Mouse (Mus musculus) spleen, postnatal 4 days (tissue): Measurements from ENCODE around the gene Irf2.

Source experiments
- DNase-seq, 2 experiments: peaks; one replicate each; pipeline ENCODE4 v3.0.0; 2022; ENCODE audit warnings: low spot score in 2 of 2

Gene Irf2

DNA sequence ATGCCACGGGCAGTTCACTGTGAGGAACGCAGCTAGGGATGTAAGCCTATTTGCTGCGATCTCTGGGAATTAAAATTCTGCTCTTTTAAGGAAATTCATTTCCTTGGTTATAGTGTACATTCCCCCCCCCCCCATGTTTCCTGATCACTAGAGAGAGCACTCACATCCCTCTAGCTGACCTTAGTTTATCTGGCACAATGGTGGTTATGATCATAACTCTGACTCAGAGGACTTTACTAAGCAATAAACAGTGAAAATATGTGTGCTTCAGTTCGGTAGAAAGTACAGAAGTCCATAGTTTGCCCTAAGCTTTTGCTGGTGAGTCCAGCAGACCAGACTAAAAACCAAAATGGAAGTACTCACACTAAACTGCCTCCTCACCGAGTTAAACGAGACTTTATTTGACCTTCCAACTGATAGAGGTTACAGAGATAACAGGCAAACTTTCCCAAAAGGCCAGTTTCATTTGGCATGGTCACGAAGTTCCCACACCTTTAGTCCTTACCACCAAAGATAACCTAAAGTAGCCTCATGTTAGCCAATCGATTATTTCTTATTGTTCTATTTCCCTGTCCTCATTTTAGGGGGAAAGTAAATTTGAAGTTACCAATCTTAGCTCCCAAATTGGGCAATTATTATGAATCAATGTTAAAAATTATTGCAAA is 142.4 kb downstream of the Irf2 start:
- no peak for DNase-seq

DNA sequence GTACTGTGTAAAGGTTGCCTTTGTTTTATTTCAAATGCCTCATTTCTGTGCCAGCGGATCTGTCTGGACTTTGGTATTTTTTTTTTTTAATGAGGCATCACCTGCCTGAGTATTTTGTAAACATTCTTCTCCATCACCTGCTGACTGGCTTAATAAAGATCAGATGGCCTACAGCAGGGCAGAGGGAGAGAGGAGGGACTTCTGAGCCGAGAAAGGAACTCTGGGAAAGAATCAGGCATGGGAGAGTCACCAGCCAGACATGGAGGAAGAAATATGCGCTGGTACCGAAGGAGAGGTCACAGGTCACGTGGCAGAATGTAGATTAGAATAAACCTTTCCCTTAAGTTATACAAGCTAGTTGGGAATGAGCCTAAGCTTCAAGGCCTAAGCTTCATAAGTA is 143.2 kb downstream of the Irf2 start:
- no peak for DNase-seq

DNA sequence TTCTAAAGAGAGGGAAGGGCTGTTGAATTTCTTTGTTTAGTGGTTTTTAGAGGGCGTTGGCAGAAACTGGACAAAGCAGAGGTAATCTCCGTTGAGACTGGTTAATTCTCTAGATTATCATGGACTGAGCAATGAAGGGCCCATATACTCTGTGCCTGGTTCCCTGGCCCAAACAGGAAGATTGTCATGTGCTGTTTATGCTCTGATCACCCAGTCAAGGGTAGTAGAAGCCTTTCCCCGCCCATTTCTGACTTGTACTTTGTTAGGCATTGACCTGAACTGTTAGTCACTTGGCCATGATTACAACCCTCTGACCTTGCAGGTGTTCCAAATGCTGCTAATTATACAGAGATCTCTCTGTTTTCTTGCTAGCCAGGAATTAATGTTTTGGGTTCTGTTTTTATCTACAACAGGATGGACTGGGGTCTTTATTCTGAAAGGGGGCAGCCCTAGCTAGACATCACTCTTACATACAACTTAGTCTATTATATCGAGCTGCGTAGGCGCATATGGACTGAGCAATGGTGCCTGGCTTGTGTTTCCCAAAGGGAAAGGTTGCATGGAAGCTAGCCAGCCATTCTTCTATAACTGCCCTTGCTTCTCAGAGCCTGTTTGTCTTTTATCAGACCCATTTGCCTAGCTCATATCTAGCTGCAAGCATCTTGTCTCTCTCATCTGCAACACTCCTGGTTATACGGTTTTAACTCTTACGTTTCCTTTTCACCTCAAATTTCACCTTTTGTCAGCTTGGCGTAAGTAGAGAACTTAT is 143.9 kb downstream of the Irf2 start:
- no peak for DNase-seq

DNA sequence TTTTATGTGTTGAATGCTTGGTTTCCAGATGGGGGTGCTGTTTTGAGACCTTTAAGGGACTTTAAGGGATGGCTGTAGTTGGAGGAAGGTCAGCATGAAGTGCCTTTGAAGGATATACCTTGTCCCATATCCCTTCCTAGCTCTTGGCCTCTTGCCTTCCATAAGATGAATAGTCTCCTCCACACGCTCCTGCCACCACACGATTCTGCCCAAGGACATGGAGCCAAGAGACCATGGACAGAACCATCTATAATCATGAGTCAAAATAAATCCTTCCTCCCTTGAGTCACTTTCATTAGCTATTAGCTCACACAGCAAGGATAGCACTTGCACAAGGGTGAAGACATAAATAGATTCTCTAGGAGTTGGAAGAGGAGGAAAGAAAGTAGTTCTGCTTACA is 146.3 kb downstream of the Irf2 start:
- no peak for DNase-seq

DNA sequence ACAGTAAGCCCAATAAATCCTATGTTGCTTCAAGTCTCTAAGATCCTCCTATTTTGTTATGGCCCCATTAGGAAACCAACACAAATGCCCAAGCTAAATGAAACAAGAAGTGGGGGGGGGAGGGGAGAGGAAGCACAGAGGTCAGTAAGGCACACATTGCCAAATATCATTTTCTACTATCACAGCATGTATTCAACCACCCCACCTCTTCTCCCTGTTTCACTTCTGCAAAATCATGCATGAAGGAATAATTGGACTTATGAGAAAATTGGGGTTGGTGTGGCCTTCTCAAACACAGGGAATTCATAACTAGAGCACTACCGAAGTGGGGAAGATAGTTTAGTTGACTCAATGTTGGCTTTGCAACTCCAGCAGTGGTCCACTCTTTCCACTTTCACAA is 146.7 kb downstream of the Irf2 start:
- no peak for DNase-seq

DNA sequence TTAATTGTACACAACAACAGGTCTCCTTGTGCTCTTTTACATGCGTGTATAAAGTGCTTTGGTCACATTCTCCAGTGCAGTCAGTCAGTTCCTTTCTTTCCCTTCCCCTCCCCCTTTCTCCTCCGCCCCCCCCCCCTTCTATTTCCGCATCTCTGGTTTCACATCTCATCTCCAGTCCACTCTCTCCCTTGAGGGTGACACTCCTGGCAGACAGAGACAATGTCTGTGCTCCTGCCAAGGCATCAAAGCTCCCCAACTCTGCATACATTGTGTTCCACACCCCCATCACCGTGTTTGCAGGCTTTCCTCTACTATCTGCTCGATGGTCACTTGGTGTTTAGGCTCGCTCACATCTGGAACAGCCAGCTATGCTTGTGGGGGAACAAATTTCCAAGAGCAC is 147.9 kb downstream of the Irf2 start:
- DNase-seq: no peak

DNA sequence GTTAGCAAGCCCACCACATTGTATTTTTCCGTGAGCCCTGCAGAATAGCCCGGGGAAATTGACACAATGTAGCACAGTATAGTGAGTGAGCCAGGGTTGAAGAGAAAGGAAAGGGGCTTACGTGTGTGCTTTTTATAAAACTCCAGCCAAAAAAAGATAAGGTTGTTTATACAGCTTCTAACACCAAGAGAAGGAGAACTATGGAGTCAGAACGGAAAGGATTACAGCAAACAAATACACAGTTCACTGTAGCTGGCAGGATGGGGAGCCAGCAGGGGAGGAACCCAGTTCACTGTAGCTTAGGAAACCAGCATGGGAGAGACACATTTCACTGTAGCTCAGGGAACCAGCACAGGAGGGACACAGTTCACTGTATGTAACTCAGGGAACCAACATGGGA is 149.0 kb downstream of the Irf2 start:
- DNase-seq: no peak

DNA sequence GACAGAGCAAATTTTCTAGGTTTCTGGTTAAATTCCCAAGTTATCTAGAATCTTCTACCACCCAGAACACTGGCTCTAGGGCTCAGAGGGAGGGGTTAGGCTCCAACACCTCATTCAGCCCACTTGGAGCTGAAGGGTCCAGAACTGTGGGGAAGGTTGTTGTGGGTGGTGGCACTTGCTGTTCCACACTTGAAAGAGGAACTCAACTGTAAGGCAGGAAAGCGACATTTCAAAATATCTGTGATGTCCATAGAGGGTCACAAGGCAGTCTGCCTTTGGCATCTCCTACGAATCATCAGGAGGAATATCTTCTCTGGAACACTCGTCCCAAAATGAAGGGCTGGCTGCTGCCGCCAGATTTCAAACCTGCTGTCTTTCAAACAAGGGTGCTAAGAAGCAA is 150.7 kb downstream of the Irf2 start:
- no peak for DNase-seq

DNA sequence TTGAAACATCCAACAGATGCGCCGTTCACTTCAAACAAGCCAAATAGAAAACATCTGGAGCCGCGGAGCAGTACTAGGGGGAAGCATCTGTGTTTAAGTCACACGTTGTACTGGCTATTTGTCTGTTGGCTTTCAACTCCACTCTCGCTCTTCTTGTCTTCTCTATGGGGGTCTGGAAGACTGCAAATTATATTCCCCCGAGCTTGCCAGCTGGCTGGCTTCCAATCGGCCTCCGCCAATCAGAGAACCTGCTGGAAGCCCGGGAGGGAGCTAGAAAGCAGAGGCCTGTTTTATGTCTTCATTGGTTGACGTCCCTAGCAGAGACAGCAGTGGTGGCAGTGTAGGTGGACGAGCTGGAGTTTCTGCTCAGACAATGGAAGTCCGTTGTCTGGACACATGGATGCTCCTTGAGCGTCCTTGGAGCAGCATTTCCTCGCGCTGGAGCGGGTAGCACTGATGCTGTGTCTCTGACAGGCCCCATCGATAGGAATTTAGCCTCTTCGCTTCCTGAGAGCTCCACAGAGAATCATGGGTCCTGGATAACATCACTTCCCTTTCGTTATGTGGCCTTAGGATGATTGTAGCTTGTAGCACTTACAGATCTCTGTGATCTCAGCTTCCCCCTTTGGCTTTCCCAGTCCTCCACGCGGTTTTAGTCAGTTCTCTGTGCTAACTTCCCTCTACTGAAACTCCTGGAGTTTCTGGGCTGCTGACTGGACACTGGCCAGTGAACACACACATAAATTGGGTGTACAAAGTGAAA is 153.2 kb downstream of the Irf2 start:
- DNase-seq: no peak

DNA sequence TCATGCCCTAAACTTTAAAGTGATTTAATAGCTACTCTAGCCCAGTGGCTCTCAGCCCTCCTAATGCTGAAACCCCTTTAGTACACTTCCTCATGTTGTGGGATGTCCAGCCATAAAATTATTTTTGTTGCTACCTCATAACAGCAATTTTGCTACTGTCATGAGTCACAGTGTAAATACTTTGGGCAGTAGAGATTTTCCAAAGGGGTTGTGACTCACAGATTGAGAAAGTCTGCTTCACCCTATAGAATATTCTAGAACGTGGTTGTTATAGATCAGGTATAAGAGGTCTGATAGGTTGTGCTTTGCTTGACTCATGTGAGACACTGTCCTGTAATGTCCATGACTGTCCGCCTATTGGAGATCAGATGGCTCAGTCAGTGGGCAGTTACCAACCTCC is 154.9 kb downstream of the Irf2 start:
- no peak for DNase-seq

DNA sequence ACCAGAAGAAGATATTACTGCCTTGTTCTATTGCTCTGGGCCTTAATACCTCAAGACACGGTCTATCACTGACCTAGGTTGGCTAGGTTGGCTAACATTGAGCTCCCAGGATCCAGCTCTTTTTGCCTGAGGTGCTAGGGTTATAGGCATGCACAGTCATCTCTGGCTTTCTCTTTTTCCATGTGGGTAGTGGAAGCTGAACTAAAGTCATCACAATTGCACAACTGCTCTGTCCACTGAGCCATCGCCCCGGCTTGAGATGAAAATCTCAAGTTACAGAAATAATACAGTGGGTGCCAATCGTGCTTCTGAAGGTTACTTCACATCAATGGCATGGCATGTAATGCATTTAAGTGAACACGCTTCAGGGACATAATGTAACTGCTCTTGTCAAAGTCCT is 156.5 kb downstream of the Irf2 start:
- no peak for DNase-seq

DNA sequence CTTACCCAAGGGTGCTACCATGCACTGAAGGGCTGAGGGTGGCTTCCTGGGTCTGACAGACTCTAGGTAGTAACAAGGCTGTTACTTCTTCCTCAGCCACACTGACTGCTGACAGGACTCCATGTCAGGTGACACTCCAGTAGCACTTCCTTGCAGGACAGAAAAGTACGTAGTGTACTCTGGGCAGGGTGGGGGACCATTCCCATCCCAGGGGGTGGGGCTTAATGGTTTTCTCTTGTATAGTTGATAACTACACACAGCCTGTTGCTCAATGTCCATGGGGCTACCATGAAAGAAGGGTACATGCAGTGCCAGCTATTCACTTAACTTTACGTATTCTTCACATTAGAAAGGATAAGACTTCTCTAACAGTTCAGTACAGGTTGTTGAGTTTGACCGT is 157.2 kb downstream of the Irf2 start:
- no peak for DNase-seq
